Mouse (Mus musculus): ENCODE data around the gene Kifap3. TPM values are rescaled to one million over a fixed set of nuclear protein-coding genes. Genes with fewer than 3 reads are reported as not detected.

Gene Kifap3
- polyA plus RNA-seq, 1 experiment, result 17.5 TPM

- TF ChIP-seq POLR2A (IDR thresholded peaks at IDR 0.05; ENCODE audit: insufficient read length, low read depth), result no peak
- no peak for TF ChIP-seq USF1 (IDR thresholded peaks at IDR 0.05; ENCODE audit: low read depth)
- no peak for TF ChIP-seq REST (IDR thresholded peaks at IDR 0.05; ENCODE audit: insufficient read depth, insufficient read length)
- no peak for TF ChIP-seq POLR2AphosphoS2 (IDR thresholded peaks at IDR 0.05; ENCODE audit: insufficient read length, low read depth)
Measured at GRCm38 (mm10) chr1:163917349-163918160, 138.2 kb downstream of the Kifap3 start.

GRCm38 (mm10) chr1:163924093-163924492, 144.7 kb downstream of the Kifap3 start:
- Histone ChIP-seq H3K27me3 (ENCODE audit: control insufficient read depth, insufficient read depth, insufficient read length) (no peaks in the 10 kb centered on the region), H3K36me3 (ENCODE audit: control insufficient read depth, insufficient read depth) (no peaks in the 10 kb centered on the region), H3ac (ENCODE audit: control insufficient read depth, insufficient read length) (no peak overlapping the region), H3K4me3 (no peak overlapping the region), H3K79me2 (ENCODE audit: control insufficient read depth, insufficient read depth) (no peaks in the 10 kb centered on the region), H3K4me2 (ENCODE audit: low read depth) (no peak overlapping the region)
- TF ChIP-seq E2F4 (IDR thresholded peaks at IDR 0.05; ENCODE audit: insufficient read depth), result no peak
- TF ChIP-seq POLR2A (IDR thresholded peaks at IDR 0.05; ENCODE audit: insufficient read length, low read depth), result no peak
- TF ChIP-seq MYOG (IDR thresholded peaks at IDR 0.05; ENCODE audit: control insufficient read depth in 1 of 3, insufficient read depth in 1 of 3, insufficient read length in 2 of 3, low read depth in 2 of 3), result no peak
- TF ChIP-seq SRF (IDR thresholded peaks at IDR 0.05; ENCODE audit: control insufficient read depth, insufficient read length, low read depth), result no peak
- TF ChIP-seq POLR2AphosphoS2 (IDR thresholded peaks at IDR 0.05; ENCODE audit: insufficient read length, low read depth), result no peak
- no peak for TF ChIP-seq TCF12 (IDR thresholded peaks at IDR 0.05; ENCODE audit: insufficient read depth, poor library complexity, severe bottlenecking)
- no peak for TF ChIP-seq CEBPB (IDR thresholded peaks at IDR 0.05; ENCODE audit: insufficient read depth, poor library complexity, severe bottlenecking)
- no peak for TF ChIP-seq TCF3 (IDR thresholded peaks at IDR 0.05; ENCODE audit: insufficient read length, low read depth)
- TF ChIP-seq USF1 (IDR thresholded peaks at IDR 0.05; ENCODE audit: low read depth), result no peak
- TF ChIP-seq REST (IDR thresholded peaks at IDR 0.05; ENCODE audit: insufficient read depth, insufficient read length), result no peak
- TF ChIP-seq MYOD1 (IDR thresholded peaks at IDR 0.05; ENCODE audit: control insufficient read depth in 1 of 3, insufficient read length in 2 of 3, low read depth in 2 of 3), result no peak
- no peak for TF ChIP-seq MAX (IDR thresholded peaks at IDR 0.05; ENCODE audit: low read depth)

More at GRCm38 (mm10) chr1:163917349-163918160, 138.2 kb downstream of the Kifap3 start:
- Histone ChIP-seq H3ac (ENCODE audit: control insufficient read depth, insufficient read length) (no peak overlapping the region), H3K27me3 (ENCODE audit: control insufficient read depth, insufficient read depth, insufficient read length) (no peaks in the 10 kb centered on the region), H3K4me2 (ENCODE audit: low read depth) (no peak overlapping the region), H3K79me2 (ENCODE audit: control insufficient read depth, insufficient read depth) (no peaks in the 10 kb centered on the region), H3K4me3 (no peak overlapping the region), H3K36me3 (ENCODE audit: control insufficient read depth, insufficient read depth) (peaks cover 10% of the 10 kb centered on the region)

- peak within 1 kb of the TSS; percentile 54 for H3K4me3 ChIP-seq
- peak within 1 kb of the TSS; percentile 80 for H3K4me2 ChIP-seq (ENCODE audit: low read depth)
- TF ChIP-seq TCF3 (IDR thresholded peaks at IDR 0.05; ENCODE audit: insufficient read length, low read depth) (no peak), MAX (IDR thresholded peaks at IDR 0.05; ENCODE audit: low read depth) (no peak), TCF12 (IDR thresholded peaks at IDR 0.05; ENCODE audit: insufficient read depth, poor library complexity, severe bottlenecking) (no peak), SRF (IDR thresholded peaks at IDR 0.05; ENCODE audit: control insufficient read depth, insufficient read length, low read depth) (no peak), MYOD1 (IDR thresholded peaks at IDR 0.05; ENCODE audit: control insufficient read depth in 1 of 3, insufficient read length in 2 of 3, low read depth in 2 of 3) (no peak), E2F4 (IDR thresholded peaks at IDR 0.05; ENCODE audit: insufficient read depth) (no peak), CEBPB (IDR thresholded peaks at IDR 0.05; ENCODE audit: insufficient read depth, poor library complexity, severe bottlenecking) (no peak), POLR2A (IDR thresholded peaks at IDR 0.05; ENCODE audit: insufficient read length, low read depth) (no peak), REST (IDR thresholded peaks at IDR 0.05; ENCODE audit: insufficient read depth, insufficient read length) (no peak), POLR2AphosphoS2 (IDR thresholded peaks at IDR 0.05; ENCODE audit: insufficient read length, low read depth) (no peak), USF1 (IDR thresholded peaks at IDR 0.05; ENCODE audit: low read depth) (no peak), MYOG (IDR thresholded peaks at IDR 0.05; ENCODE audit: control insufficient read depth in 1 of 3, insufficient read depth in 1 of 3, insufficient read length in 2 of 3, low read depth in 2 of 3) (no peak)
- H3ac ChIP-seq (ENCODE audit: control insufficient read depth, insufficient read length), result peak within 1 kb of the TSS; percentile 62
- H3K27me3 ChIP-seq (ENCODE audit: control insufficient read depth, insufficient read depth, insufficient read length), result no peaks in the 10 kb centered on the region
- no peaks in the 10 kb centered on the region for H3K36me3 ChIP-seq (ENCODE audit: control insufficient read depth, insufficient read depth)
- H3K79me2 ChIP-seq (ENCODE audit: control insufficient read depth, insufficient read depth), result peaks cover 7% of the 10 kb centered on the region
Measured at GRCm38 (mm10) chr1:163928846-163929245, 149.5 kb downstream of the Kifap3 start, which contains the start of gene Scyl3. Gene Scyl3 (plus strand): TSS chr1:163929100.

DNA sequence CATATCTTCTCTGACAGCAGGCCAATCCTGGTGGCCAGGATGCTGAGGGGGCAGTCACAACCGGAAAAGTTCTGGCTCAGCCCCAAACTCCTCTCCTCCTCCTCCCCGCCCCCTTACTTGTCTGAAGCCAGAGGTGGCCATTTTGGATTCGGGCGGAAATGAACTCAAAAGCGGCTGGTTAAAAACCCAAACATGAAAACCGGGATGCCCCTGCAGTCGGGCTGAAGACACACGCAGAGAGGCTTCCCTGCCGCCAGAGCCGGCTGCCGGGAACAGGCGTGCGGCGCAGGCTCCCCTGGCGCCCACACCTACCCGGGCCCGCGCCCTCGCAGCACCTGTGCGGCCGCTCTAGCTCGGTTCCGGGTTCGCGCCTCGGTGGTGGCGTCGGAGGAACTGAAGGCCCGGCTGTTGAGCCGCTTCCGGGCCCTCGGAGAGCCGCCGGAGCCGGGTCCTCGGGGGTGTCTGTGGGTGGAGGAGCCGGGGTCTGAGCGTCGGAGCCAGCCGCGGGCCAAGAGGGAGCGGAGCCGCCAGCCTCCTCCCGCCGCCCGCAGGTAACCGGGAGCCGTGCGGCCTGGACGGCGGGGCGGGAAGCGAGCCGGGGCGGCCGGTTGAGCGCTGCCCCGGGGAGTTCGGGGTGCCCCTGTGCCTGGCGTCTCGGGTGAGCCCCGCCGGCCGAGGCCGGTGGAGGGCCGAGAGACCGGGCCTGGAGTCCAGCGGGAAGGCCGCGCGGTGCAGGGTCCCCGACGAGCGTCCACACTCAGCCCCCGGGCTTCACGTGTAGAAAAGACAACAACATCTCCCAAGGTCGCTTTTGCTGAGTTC, 150.5 kb downstream of the Kifap3 start:
- peak in 2 of 3 experiments; percentile 20 to 58 for TF ChIP-seq MYOD1 (IDR thresholded peaks at IDR 0.05; ENCODE audit: control insufficient read depth in 1 of 3, insufficient read length in 2 of 3, low read depth in 2 of 3)
- TF ChIP-seq MYOG (IDR thresholded peaks at IDR 0.05; ENCODE audit: control insufficient read depth in 1 of 3, insufficient read depth in 1 of 3, insufficient read length in 2 of 3, low read depth in 2 of 3), result peak in 2 of 3 experiments; percentile 69 to 79
- no peak for TF ChIP-seq REST (IDR thresholded peaks at IDR 0.05; ENCODE audit: insufficient read depth, insufficient read length)
- no peak for TF ChIP-seq POLR2AphosphoS2 (IDR thresholded peaks at IDR 0.05; ENCODE audit: insufficient read length, low read depth)
- peak; percentile 8 for TF ChIP-seq POLR2A (IDR thresholded peaks at IDR 0.05; ENCODE audit: insufficient read length, low read depth)
- Histone ChIP-seq H3ac (ENCODE audit: control insufficient read depth, insufficient read length) (peak overlapping the region; percentile 62), H3K79me2 (ENCODE audit: control insufficient read depth, insufficient read depth) (peaks cover 7% of the 10 kb centered on the region), H3K27me3 (ENCODE audit: control insufficient read depth, insufficient read depth, insufficient read length) (no peaks in the 10 kb centered on the region), H3K4me3 (peak overlapping the region; percentile 54), H3K36me3 (ENCODE audit: control insufficient read depth, insufficient read depth) (peaks cover 8% of the 10 kb centered on the region), H3K4me2 (ENCODE audit: low read depth) (peak overlapping the region; percentile 80)

Data from myocyte (in vitro differentiated cells).